Mouse (Mus musculus) liver, embryonic 14.5 days (tissue): ENCODE data around the gene Plekhg2. TPM values are rescaled to one million over a fixed set of nuclear protein-coding genes. Genes with fewer than 3 reads are reported as not detected.

Experiments
- ATAC-seq: fragments of 200-750 bp; cut with Nextera tagmentation; 2 replicates; pipeline ENCODE4 v1.8.0; 2017; ENCODE audit warnings: moderate number of reproducible peaks, mild to moderate bottlenecking, moderate library complexity; ENCODE audit not compliant: insufficient read depth
- DNase-seq, 3 experiments: peaks; one replicate each; pipeline ENCODE4 v3.0.0-alpha.2; 2012 to 2013; ENCODE audit warnings: low read depth in 3 of 3, low spot score in 3 of 3
- H3K27ac ChIP-seq: fragments of 300-500 bp; sonication (generic); 2 replicates; pipeline ENCODE4 v1.5.1; 2014; ENCODE audit warnings: moderate library complexity, mild to moderate bottlenecking, control low read depth, inconsistent platforms
- H3K27me3 ChIP-seq: fragments of 300-500 bp; sonication (generic); 2 replicates; pipeline ENCODE4 v1.6.1; 2014; ENCODE audit warnings: mild to moderate bottlenecking, low read length, moderate library complexity; ENCODE audit not compliant: control insufficient read depth, insufficient read depth
- H3K36me3 ChIP-seq: fragments of 300-500 bp; sonication (generic); replicated peaks from 2 replicates; pipeline ENCODE4 v1.6.1; 2014; ENCODE audit warnings: low read depth; ENCODE audit not compliant: control insufficient read depth, insufficient read depth
- H3K4me1 ChIP-seq, 2 experiments: fragments of 200-500 bp in 1 of 2; fragments of 300-500 bp in 1 of 2; sonication (generic) in 1 of 2; replicated peaks; 2 replicates each; pipeline ENCODE4 v1.6.1; 2012 to 2014; ENCODE audit warnings: antibody characterized with exemption in 1 of 2, inconsistent platforms in 1 of 2, low read length in 1 of 2; ENCODE audit not compliant: control insufficient read depth in 2 of 2, insufficient read depth in 2 of 2
- H3K4me2 ChIP-seq: fragments of 300-500 bp; sonication (generic); 2 replicates; pipeline ENCODE4 v1.6.1; 2014; ENCODE audit warnings: low read depth, mild to moderate bottlenecking, control low read depth, moderate library complexity
- H3K4me3 ChIP-seq, 2 experiments: fragments of 200-500 bp in 1 of 2; fragments of 300-500 bp in 1 of 2; sonication (generic) in 1 of 2; 2 replicates each; pipeline ENCODE4 v1.5.1; 2012 to 2014; ENCODE audit warnings: low read depth in 2 of 2, low read length in 2 of 2, mild to moderate bottlenecking in 2 of 2, control low read depth in 1 of 2, inconsistent platforms in 1 of 2, moderate library complexity in 1 of 2; ENCODE audit not compliant: insufficient read depth in 1 of 2
- H3K9ac ChIP-seq: fragments of 300-500 bp; sonication (generic); replicated peaks from 2 replicates; pipeline ENCODE4 v1.6.1; 2014; ENCODE audit warnings: mild to moderate bottlenecking, control low read depth, moderate library complexity
- H3K9me3 ChIP-seq: fragments of 300-500 bp; sonication (generic); 2 replicates; pipeline ENCODE4 v1.6.1; 2016; ENCODE audit warnings: low read length, mixed read lengths; ENCODE audit not compliant: control insufficient read depth
- CTCF ChIP-seq: IDR thresholded peaks from 2 replicates; pipeline ENCODE4 v1.5.1; 2016; ENCODE audit warnings: antibody characterized with exemption, low read depth, control low read depth
- EP300 ChIP-seq: IDR thresholded peaks from 2 replicates; pipeline ENCODE4 v1.6.1; 2016; ENCODE audit warnings: antibody characterized with exemption, low read depth
- WGBS: fragments of 180-500 bp; shearing (Covaris S2); extraction: QIAGEN DNeasy Blood & Tissue Kit; methylation state at CpG from one replicate; pipeline ENCODE4 v1.1.7; 2014; ENCODE audit not compliant: insufficient replicate concordance; 5-methylcytosine and 5-hydroxymethylcytosine counted together
- polyA plus RNA-seq, 2 experiments: library from polyadenylated mRNA; depleted of rRNA in 1 of 2; stranded (reverse) in 1 of 2; unstranded in 1 of 2; fragments of >200 nt; fragmentation: Nextera tagmentation in 1 of 2; extraction: Ambion mirVana in 1 of 2; gene quantifications; 2 replicates each; pipeline versions ENCODE4 v1.2.1 to v1.2.3; 2012 to 2014

Gene Plekhg2
- polyA plus RNA-seq, 2 experiments: 3.2 to 3.4 TPM

- Histone ChIP-seq H3K27me3 (no peaks in the 10 kb centered on the region), H3K36me3 (peaks cover 6% of the 10 kb centered on the region; the same call in 1 of the 2 replicates), H3K4me2 (no peak overlapping the region), H3K9ac (no peak overlapping the region), H3K9me3 (no peaks in the 10 kb centered on the region), H3K4me3 (no peak overlapping the region), H3K27ac (no peak overlapping the region; the same call in 1 of the 2 replicates), H3K4me1 (peaks cover 30 to 31% of the 10 kb centered on the region in 2 experiments)
- TF ChIP-seq EP300 (no peak), CTCF (peak; percentile 97)
- ATAC-seq (peak; percentile 19; the same call in 1 of the 2 replicates), DNase-seq (peak in 2 of 3 experiments; percentile 66 to 72)
- WGBS: 2% methylated on average over 4 of the region's 4 CpGs
Measured at GRCm38 (mm10) chr7:28386462-28386861, 14.1 kb upstream of the Plekhg2 start.

- peaks cover 6% of the 10 kb centered on the region; the same call in 1 of the 2 replicates for H3K36me3 ChIP-seq
- WGBS: 40% methylated on average over 7 of the region's 7 CpGs
- peaks cover 32 to 33% of the 10 kb centered on the region in 2 experiments for H3K4me1 ChIP-seq
- H3K4me2 ChIP-seq: no peak overlapping the region
- H3K9me3 ChIP-seq: no peaks in the 10 kb centered on the region
- no peak for TF ChIP-seq CTCF
- no peaks in the 10 kb centered on the region for H3K27me3 ChIP-seq
- DNase-seq (no peak), ATAC-seq (no peak)
- no peak overlapping the region; the same call in 1 of the 2 replicates for H3K27ac ChIP-seq
- no peak overlapping the region for H3K4me3 ChIP-seq
- no peak overlapping the region for H3K9ac ChIP-seq
Measured at GRCm38 (mm10) chr7:28386007-28386406, 13.6 kb upstream of the Plekhg2 start.

DNA sequence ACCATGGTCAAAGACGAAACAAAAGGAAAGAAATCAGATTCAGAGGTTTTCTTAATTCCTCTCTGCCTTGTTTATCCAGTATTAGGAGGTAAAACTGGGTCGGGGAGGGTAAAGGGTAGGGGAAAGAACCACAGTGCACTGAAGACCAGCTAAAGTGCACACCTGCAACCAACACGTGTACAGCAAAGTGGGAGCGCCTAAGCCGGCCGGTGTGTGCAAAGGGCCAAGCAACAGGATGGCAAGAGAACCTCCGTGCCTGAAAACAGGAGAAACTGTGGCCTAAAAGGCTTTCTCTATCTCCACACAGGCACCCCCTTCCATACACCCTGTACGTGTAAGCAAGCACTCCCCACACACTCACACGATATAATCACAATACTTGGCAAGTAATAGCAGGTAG lies 12.8 kb upstream of the Plekhg2 start:
- Histone ChIP-seq H3K27me3 (no peaks in the 10 kb centered on the region), H3K4me2 (no peak overlapping the region), H3K9ac (no peak overlapping the region), H3K36me3 (peaks cover 6% of the 10 kb centered on the region; the same call in 1 of the 2 replicates), H3K4me1 (peaks cover 40% of the 10 kb centered on the region in 2 experiments), H3K9me3 (no peaks in the 10 kb centered on the region), H3K4me3 (no peak overlapping the region), H3K27ac (no peak overlapping the region)
- no peak for ATAC-seq
- WGBS: 73% methylated on average over 9 of the region's 9 CpGs
- no peak for DNase-seq
- TF ChIP-seq CTCF (no peak), EP300 (no peak)

GRCm38 (mm10) chr7:28384162-28384561 lies 11.8 kb upstream of the Plekhg2 start:
- ATAC-seq: no peak
- TF ChIP-seq EP300: no peak
- TF ChIP-seq CTCF: no peak
- 55% methylated on average over 6 of the region's 6 CpGs for WGBS
- Histone ChIP-seq H3K4me3 (no peak overlapping the region), H3K27ac (no peak overlapping the region), H3K27me3 (no peaks in the 10 kb centered on the region), H3K9me3 (no peaks in the 10 kb centered on the region), H3K36me3 (no peaks in the 10 kb centered on the region), H3K9ac (no peak overlapping the region), H3K4me1 (peaks cover 48% of the 10 kb centered on the region in 2 experiments), H3K4me2 (no peak overlapping the region)
- DNase-seq: no peak

DNA sequence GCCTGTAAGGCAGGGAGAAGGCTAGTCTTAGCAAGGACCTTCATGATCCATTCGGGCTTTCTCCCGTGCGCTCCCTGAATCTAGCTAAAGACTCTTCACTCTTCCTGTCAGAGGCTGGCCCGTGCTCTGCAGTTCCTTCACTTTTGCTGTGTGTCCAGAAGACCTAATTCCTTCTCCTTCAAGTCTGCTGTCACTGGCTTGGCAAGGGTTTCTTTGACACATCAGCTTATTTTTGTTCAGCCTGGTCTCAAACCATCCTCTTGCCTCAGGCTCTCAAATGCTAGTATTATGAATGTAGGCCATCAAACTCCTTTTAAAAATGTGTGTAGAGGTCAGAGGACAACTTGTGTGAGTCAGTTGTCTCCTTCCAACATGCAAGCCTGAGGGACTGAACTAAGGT lies 11.2 kb upstream of the Plekhg2 start:
- DNase-seq (no peak), ATAC-seq (no peak)
- 35% methylated on average over 4 of the region's 4 CpGs for WGBS
- TF ChIP-seq CTCF (no peak), EP300 (no peak)
- Histone ChIP-seq H3K4me3 (no peak overlapping the region), H3K9me3 (no peaks in the 10 kb centered on the region), H3K4me2 (peak overlapping the region; percentile 97), H3K27ac (peak overlapping the region; percentile 75), H3K9ac (no peak overlapping the region), H3K4me1 (peaks cover 48 to 51% of the 10 kb centered on the region in 2 experiments), H3K36me3 (no peaks in the 10 kb centered on the region), H3K27me3 (no peaks in the 10 kb centered on the region)
